ENCODE assay signal across 8 mouse cellular contexts in genomic region chr2:72478176-72478575, GRCm38 (mm10). TPM values are rescaled to one million over a fixed set of nuclear protein-coding genes. Genes with fewer than 3 reads are reported as not detected.
DNase-seq lines count a peak whose midpoint lies in the region; ATAC-seq and TF ChIP-seq lines count a peak whose summit lies in the region.

No protein-coding gene starts in this region.

- H3K4me1 ChIP-seq in heart, embryonic 12.5 days (replicated peaks): peaks cover 45% of the 10 kb centered on the region
- H3K4me1 ChIP-seq in heart, adult 2 months (ENCODE audit: control insufficient read depth, insufficient read depth, low read length): no peaks in the 10 kb centered on the region
- H3K4me1 ChIP-seq in G1E (ENCODE audit: insufficient read depth, low read depth, low read length): peaks cover 66% of the 10 kb centered on the region
- H3K4me1 ChIP-seq in hindbrain, embryonic 14.5 days (replicated peaks; ENCODE audit: control insufficient read depth, insufficient read depth, low read length): peaks cover 21% of the 10 kb centered on the region
- H3K4me1 ChIP-seq in midbrain, embryonic 12.5 days: peaks cover 41% of the 10 kb centered on the region

- TF ChIP-seq CTCF in heart, adult 2 months (IDR thresholded peaks at IDR 0.05): no peak
- TF ChIP-seq CTCF in G1E (IDR thresholded peaks at IDR 0.05; ENCODE audit: low read depth, low read length): no peak

- TF ChIP-seq EP300 in heart, adult 2 months (IDR thresholded peaks at IDR 0.05; ENCODE audit: insufficient read depth, low read depth, low read length): no peak

- no peak overlapping the region for H3K27ac ChIP-seq in heart, embryonic 12.5 days (ENCODE audit: poor library complexity, severe bottlenecking)
- H3K27ac ChIP-seq in heart, adult 2 months: no peak overlapping the region
- H3K27ac ChIP-seq in hindbrain, embryonic 14.5 days: no peak overlapping the region
- no peak overlapping the region for H3K27ac ChIP-seq in midbrain, embryonic 12.5 days (replicated peaks)

- H3K79me2 ChIP-seq in heart, adult 2 months (replicated peaks; ENCODE audit: control insufficient read depth, insufficient read depth, low read length): no peaks in the 10 kb centered on the region

- DNase-seq in heart, adult 2 months: no peak
- no peak for DNase-seq in G1E (ENCODE audit: low spot score)
- no peak for DNase-seq in hindbrain, embryonic 14.5 days (ENCODE audit: low spot score)
- DNase-seq in ovary, adult 18-20 months (ENCODE audit: low spot score): no peak
- DNase-seq in MN1 (ENCODE audit: low spot score): no peak
- no peak for DNase-seq in frontal cortex, adult 2 months (ENCODE audit: extremely low spot score in 1 of 2, low spot score in 1 of 2)

- no peaks in the 10 kb centered on the region for H3K27me3 ChIP-seq in heart, embryonic 12.5 days (replicated peaks)
- H3K27me3 ChIP-seq in heart, adult 2 months (ENCODE audit: control insufficient read depth, insufficient read depth, low read length): no peaks in the 10 kb centered on the region
- H3K27me3 ChIP-seq in G1E (ENCODE audit: insufficient read depth, low read length): no peaks in the 10 kb centered on the region
- H3K27me3 ChIP-seq in hindbrain, embryonic 14.5 days (ENCODE audit: control insufficient read depth, insufficient read depth, low read length): peaks cover 11% of the 10 kb centered on the region; the same call in 1 of the 2 replicates
- H3K27me3 ChIP-seq in midbrain, embryonic 12.5 days: peaks cover 20% of the 10 kb centered on the region

- 89% methylated on average over 4 of the region's 4 CpGs for WGBS in heart, embryonic 12.5 days
- WGBS in heart, adult 2 months: 97% methylated on average over 4 of the region's 4 CpGs
- 72% methylated on average over 4 of the region's 4 CpGs for WGBS in hindbrain, embryonic 14.5 days
- 79% methylated on average over 4 of the region's 4 CpGs for WGBS in midbrain, embryonic 12.5 days

- TF ChIP-seq POLR2A in heart, adult 2 months (IDR thresholded peaks at IDR 0.05; ENCODE audit: insufficient read depth, low read depth, low read length): no peak

- intact Hi-C loops in heart, adult 2 months (cut with DNase I): no loop called here

- peak overlapping the region; percentile 81 for H3K4me2 ChIP-seq in heart, embryonic 12.5 days
- H3K4me2 ChIP-seq in hindbrain, embryonic 14.5 days (replicated peaks): peak overlapping the region; percentile 94; the same call in 1 of the 2 replicates
- H3K4me2 ChIP-seq in midbrain, embryonic 12.5 days (replicated peaks): peak overlapping the region; percentile 82

- peaks cover 40% of the 10 kb centered on the region for H3K36me3 ChIP-seq in heart, embryonic 12.5 days
- peaks cover 2% of the 10 kb centered on the region; the same call in 1 of the 2 replicates for H3K36me3 ChIP-seq in heart, adult 2 months (ENCODE audit: control insufficient read depth, insufficient read depth, low read length)
- peaks cover 56% of the 10 kb centered on the region for H3K36me3 ChIP-seq in G1E (replicated peaks)
- H3K36me3 ChIP-seq in hindbrain, embryonic 14.5 days (replicated peaks; ENCODE audit: control insufficient read depth, insufficient read depth): peaks cover 12% of the 10 kb centered on the region; the same call in 1 of the 2 replicates
- peaks cover 22% of the 10 kb centered on the region for H3K36me3 ChIP-seq in midbrain, embryonic 12.5 days

- H3K9ac ChIP-seq in heart, embryonic 12.5 days: no peak overlapping the region
- no peak overlapping the region for H3K9ac ChIP-seq in heart, adult 2 months (ENCODE audit: low read depth, low read length)
- no peak overlapping the region for H3K9ac ChIP-seq in hindbrain, embryonic 14.5 days
- no peak overlapping the region for H3K9ac ChIP-seq in midbrain, embryonic 12.5 days (replicated peaks)

- no peaks in the 10 kb centered on the region for H3K9me3 ChIP-seq in heart, embryonic 12.5 days (replicated peaks)
- no peaks in the 10 kb centered on the region for H3K9me3 ChIP-seq in G1E (replicated peaks)
- H3K9me3 ChIP-seq in hindbrain, embryonic 14.5 days (ENCODE audit: control insufficient read depth, low read length): no peaks in the 10 kb centered on the region
- no peaks in the 10 kb centered on the region for H3K9me3 ChIP-seq in midbrain, embryonic 12.5 days

- no peak for ATAC-seq in heart, embryonic 12.5 days (ENCODE audit: insufficient number of reproducible peaks, low FRiP score)
- no peak for ATAC-seq in G1E (ENCODE audit: extremely low read depth, insufficient number of reproducible peaks, low FRiP score, poor library complexity, severe bottlenecking)
- no peak for ATAC-seq in hindbrain, embryonic 14.5 days (ENCODE audit: low FRiP score)
- ATAC-seq in midbrain, embryonic 12.5 days (ENCODE audit: low FRiP score, low read depth): no peak

- H3K4me3 ChIP-seq in heart, embryonic 12.5 days: no peak overlapping the region
- H3K4me3 ChIP-seq in heart, adult 2 months: no peak overlapping the region
- H3K4me3 ChIP-seq in G1E (ENCODE audit: low read depth, low read length): peak overlapping the region; percentile 97
- no peak overlapping the region for H3K4me3 ChIP-seq in hindbrain, embryonic 14.5 days (replicated peaks; ENCODE audit: low read length)
- peak overlapping the region; percentile 89 for H3K4me3 ChIP-seq in midbrain, embryonic 12.5 days

RNA-seq across cellular contexts. Expression of gene Cdca7, which starts 2.2 kb away (rescaled TPM):
- 58.5 and 59.3 TPM in 2 replicates for polyA plus RNA-seq in heart, embryonic 12.5 days (2016; fragmentation: Nextera tagmentation; extraction: Ambion mirVana)
- total RNA-seq in heart, adult 2 months (2021): 1 to 10 TPM; 1.2 to 1.9 TPM
- polyA plus RNA-seq in heart, adult 2 months (2012; rRNA removed): 2.3 and 2.5 TPM in 2 replicates
- total RNA-seq in G1E (2014; fragmentation: Nextera tagmentation) (124 and 167 TPM in 2 replicates), G1E (2017) (162 and 191 TPM in 2 replicates)
- polyA plus RNA-seq in G1E (2012): 84.1 and 90.9 TPM in 2 replicates
- polyA plus RNA-seq in hindbrain, embryonic 14.5 days (2014; fragmentation: Nextera tagmentation; extraction: Ambion mirVana): 17.1 and 19.1 TPM in 2 replicates
- 126 and 129 TPM in 2 replicates for polyA plus RNA-seq in midbrain, embryonic 12.5 days (2016; fragmentation: Nextera tagmentation; extraction: Ambion mirVana)
- polyA plus RNA-seq in frontal cortex, adult 2 months (2012; rRNA removed): 24.5 and 29.6 TPM in 2 replicates

Comparison
In these comparisons a context has a peak if more than half of its experiments do, and no peak if none do; other contexts are left out.
1. H3K4me3 ChIP-seq: peak in G1E (single experiment) and midbrain, embryonic 12.5 days (single experiment); none in heart, embryonic 12.5 days (single experiment), heart, adult 2 months (single experiment) and hindbrain, embryonic 14.5 days (single experiment).
2. Peak in every context shown above with its lines, with median percentiles within 50 percentile points of each other: H3K4me2 ChIP-seq.